Mouse (Mus musculus): ENCODE results near the gene Tmem211. TPM values are rescaled to one million over a fixed set of nuclear protein-coding genes. Genes with fewer than 3 reads are reported as not detected.

Tmem211 gene
- polyA plus RNA-seq, 1 experiment: 0.76 TPM

DNA sequence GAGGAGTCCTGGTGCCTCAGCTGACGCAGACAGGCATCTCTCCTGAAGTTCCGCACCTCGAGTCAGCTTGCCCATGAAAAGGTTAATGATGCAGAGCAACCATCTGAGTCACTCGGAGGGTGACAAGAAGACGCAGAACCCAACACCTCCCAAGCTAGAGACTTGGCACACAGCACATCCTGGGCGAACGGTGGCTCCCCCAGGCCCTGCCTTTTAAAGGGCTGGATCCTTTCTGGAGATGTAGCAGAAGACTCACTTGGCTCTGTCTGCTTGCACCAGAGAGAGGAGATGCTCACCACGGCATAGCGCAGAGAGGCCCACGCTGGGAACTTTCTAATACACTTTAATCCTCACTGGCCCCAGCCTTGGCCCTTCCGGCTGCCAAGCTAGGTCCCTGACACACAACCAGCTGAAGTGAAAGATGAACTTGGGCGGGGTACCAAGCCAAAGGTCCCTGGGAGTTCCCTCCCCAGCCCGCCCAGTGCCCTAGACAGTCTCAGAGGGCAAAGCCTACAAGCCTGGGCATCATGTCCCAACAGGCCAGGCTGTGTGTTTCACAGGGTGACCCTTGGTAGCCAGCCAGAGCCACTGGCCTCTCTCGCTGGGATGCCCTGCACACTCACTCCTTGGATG, 10.3 kb upstream of the Tmem211 start:
- peaks cover 2% of the 10 kb centered on the region for H3K4me1 ChIP-seq (ENCODE audit: control insufficient read depth, insufficient read depth, low read length)
- H3K4me3 ChIP-seq (ENCODE audit: low read depth, low read length): no peak overlapping the region
- no peak overlapping the region for H3K9ac ChIP-seq (ENCODE audit: low read depth, poor library complexity, severe bottlenecking)
- no peak for TF ChIP-seq CTCF (IDR thresholded peaks at IDR 0.05; ENCODE audit: low read depth, low read length)
- no peak for TF ChIP-seq EP300 (IDR thresholded peaks at IDR 0.05; ENCODE audit: insufficient read depth, low read depth, low read length)
- no peaks in the 10 kb centered on the region for H3K27me3 ChIP-seq (ENCODE audit: control insufficient read depth, insufficient read depth, low read length, poor library complexity, severe bottlenecking)
- H3K36me3 ChIP-seq (ENCODE audit: control insufficient read depth, insufficient read depth, low read length, poor library complexity, severe bottlenecking): no peaks in the 10 kb centered on the region
- no peaks in the 10 kb centered on the region for H3K9me3 ChIP-seq (replicated peaks; ENCODE audit: control insufficient read depth, insufficient read depth, low read length, poor library complexity, severe bottlenecking)
- no peak overlapping the region for H3K27ac ChIP-seq (ENCODE audit: insufficient read depth, low read length)

DNA sequence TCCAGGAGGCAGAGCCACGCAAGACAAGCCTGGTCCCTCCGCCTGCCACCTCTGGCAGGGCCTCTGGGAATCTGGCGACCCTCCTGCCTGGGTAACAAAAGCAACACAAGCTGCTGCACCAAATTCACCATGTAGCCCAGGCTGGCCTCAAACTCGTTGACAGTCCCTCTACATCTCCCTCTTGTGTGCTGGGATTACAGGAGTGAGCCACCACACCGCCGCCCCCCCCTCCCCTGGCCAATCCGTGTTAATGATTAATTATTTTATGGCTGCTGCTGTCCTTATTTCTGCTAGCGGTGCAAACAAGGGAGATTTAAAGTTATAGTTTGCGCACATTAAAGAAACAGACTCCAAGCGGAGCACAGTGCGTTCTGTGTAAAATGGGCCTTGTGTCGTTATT, 9.6 kb upstream of the Tmem211 start:
- H3K36me3 ChIP-seq (ENCODE audit: control insufficient read depth, insufficient read depth, low read length, poor library complexity, severe bottlenecking): no peaks in the 10 kb centered on the region
- peaks cover 2% of the 10 kb centered on the region for H3K4me1 ChIP-seq (ENCODE audit: control insufficient read depth, insufficient read depth, low read length)
- H3K4me3 ChIP-seq (ENCODE audit: low read depth, low read length): no peak overlapping the region
- H3K9ac ChIP-seq (ENCODE audit: low read depth, poor library complexity, severe bottlenecking): no peak overlapping the region
- no peak for TF ChIP-seq CTCF (IDR thresholded peaks at IDR 0.05; ENCODE audit: low read depth, low read length)
- TF ChIP-seq POLR2A (IDR thresholded peaks at IDR 0.05; ENCODE audit: insufficient read depth, low read length): no peak
- no peak for TF ChIP-seq EP300 (IDR thresholded peaks at IDR 0.05; ENCODE audit: insufficient read depth, low read depth, low read length)
- H3K27me3 ChIP-seq (ENCODE audit: control insufficient read depth, insufficient read depth, low read length, poor library complexity, severe bottlenecking): no peaks in the 10 kb centered on the region
- H3K9me3 ChIP-seq (replicated peaks; ENCODE audit: control insufficient read depth, insufficient read depth, low read length, poor library complexity, severe bottlenecking): no peaks in the 10 kb centered on the region
- no peak overlapping the region for H3K27ac ChIP-seq (ENCODE audit: insufficient read depth, low read length)

DNA sequence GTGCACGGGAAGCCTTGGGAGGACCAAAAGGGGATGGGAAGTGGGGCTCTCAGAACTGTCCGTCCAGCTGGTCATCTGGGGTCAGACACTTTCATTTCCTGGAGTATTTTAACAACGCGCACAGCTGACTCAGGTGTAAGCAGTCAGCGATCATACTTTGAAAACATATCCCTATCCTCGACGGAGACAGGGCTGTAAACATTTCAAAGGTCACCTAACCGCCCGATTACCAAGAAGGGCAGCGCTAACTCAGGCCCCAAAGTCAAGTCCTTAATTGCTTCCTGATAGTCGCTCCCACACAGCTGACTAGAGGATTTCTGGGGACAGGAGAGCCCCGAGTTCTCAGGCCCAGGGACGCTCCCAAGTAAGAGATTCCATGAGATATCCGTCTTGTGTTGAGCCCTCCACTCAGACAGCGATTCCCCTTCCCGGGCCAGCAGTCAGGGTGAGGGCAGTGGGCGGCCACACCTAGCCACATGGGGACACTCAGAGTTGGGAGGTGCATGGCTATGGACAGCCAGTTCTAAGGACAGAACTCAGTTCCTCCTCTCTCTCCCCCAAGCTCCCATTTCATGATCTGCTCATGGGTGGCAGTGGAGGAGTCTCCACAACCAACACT, 8.0 kb upstream of the Tmem211 start:
- no peak for TF ChIP-seq EP300 (IDR thresholded peaks at IDR 0.05; ENCODE audit: insufficient read depth, low read depth, low read length)
- TF ChIP-seq CTCF (IDR thresholded peaks at IDR 0.05; ENCODE audit: low read depth, low read length): no peak
- no peak for TF ChIP-seq POLR2A (IDR thresholded peaks at IDR 0.05; ENCODE audit: insufficient read depth, low read length)
- Histone ChIP-seq H3K9me3 (replicated peaks; ENCODE audit: control insufficient read depth, insufficient read depth, low read length, poor library complexity, severe bottlenecking) (no peaks in the 10 kb centered on the region), H3K4me1 (ENCODE audit: control insufficient read depth, insufficient read depth, low read length) (peaks cover 2% of the 10 kb centered on the region), H3K36me3 (ENCODE audit: control insufficient read depth, insufficient read depth, low read length, poor library complexity, severe bottlenecking) (no peaks in the 10 kb centered on the region), H3K27ac (ENCODE audit: insufficient read depth, low read length) (no peak overlapping the region), H3K4me3 (ENCODE audit: low read depth, low read length) (no peak overlapping the region), H3K9ac (ENCODE audit: low read depth, poor library complexity, severe bottlenecking) (no peak overlapping the region), H3K27me3 (ENCODE audit: control insufficient read depth, insufficient read depth, low read length, poor library complexity, severe bottlenecking) (no peaks in the 10 kb centered on the region)

DNA sequence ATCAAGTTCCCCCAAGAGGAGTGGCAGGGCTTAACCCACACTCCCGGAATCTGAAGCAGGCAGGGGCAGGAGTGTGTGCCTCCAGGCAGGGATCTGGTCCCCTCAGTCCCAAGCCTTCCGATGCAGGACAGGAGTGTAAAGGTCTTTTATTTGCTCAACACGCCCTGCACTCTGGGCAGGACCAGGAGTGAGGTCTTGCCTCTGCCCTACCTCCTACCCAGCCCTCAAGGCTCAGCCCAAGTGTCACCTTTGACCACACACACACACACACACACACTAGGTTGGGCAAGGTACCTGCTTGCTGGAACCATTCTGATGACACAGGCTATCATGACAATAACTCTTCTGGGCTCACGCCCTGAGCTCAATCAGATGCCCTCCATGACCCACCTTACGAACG, 7.3 kb upstream of the Tmem211 start:
- Histone ChIP-seq H3K36me3 (ENCODE audit: control insufficient read depth, insufficient read depth, low read length, poor library complexity, severe bottlenecking) (no peaks in the 10 kb centered on the region), H3K4me3 (ENCODE audit: low read depth, low read length) (no peak overlapping the region), H3K9ac (ENCODE audit: low read depth, poor library complexity, severe bottlenecking) (no peak overlapping the region), H3K4me1 (ENCODE audit: control insufficient read depth, insufficient read depth, low read length) (peaks cover 2% of the 10 kb centered on the region), H3K27ac (ENCODE audit: insufficient read depth, low read length) (no peak overlapping the region), H3K27me3 (ENCODE audit: control insufficient read depth, insufficient read depth, low read length, poor library complexity, severe bottlenecking) (no peaks in the 10 kb centered on the region), H3K9me3 (replicated peaks; ENCODE audit: control insufficient read depth, insufficient read depth, low read length, poor library complexity, severe bottlenecking) (no peaks in the 10 kb centered on the region)
- no peak for TF ChIP-seq EP300 (IDR thresholded peaks at IDR 0.05; ENCODE audit: insufficient read depth, low read depth, low read length)
- no peak for TF ChIP-seq POLR2A (IDR thresholded peaks at IDR 0.05; ENCODE audit: insufficient read depth, low read length)
- TF ChIP-seq CTCF (IDR thresholded peaks at IDR 0.05; ENCODE audit: low read depth, low read length): no peak

DNA sequence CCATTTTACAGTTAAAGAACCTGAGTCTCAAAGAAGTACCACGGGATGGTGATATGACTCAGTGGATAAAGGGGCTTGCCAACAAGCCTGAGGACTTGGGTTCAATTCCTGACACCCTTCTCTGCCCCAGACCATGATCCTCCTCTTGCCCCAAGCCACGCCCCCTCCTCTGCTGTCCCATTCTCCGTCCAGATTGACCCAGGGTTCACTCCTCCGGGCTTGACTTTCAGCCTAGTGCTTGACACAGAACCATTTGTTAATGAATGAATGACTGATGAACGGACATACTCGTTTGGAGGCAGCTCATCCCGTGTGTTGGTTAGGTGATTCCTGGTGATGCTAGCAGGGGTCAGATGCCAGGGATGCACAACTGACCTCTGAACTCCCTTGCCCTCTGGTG, 6.8 kb upstream of the Tmem211 start:
- H3K9ac ChIP-seq (ENCODE audit: low read depth, poor library complexity, severe bottlenecking): 0 out of 2 replicates have a peak overlapping the region, but pooled peaks have one; percentile 83
- H3K27ac ChIP-seq (ENCODE audit: insufficient read depth, low read length): no peak overlapping the region
- TF ChIP-seq EP300 (IDR thresholded peaks at IDR 0.05; ENCODE audit: insufficient read depth, low read depth, low read length) (no peak), POLR2A (IDR thresholded peaks at IDR 0.05; ENCODE audit: insufficient read depth, low read length) (no peak), CTCF (IDR thresholded peaks at IDR 0.05; ENCODE audit: low read depth, low read length) (no peak)
- no peaks in the 10 kb centered on the region for H3K27me3 ChIP-seq (ENCODE audit: control insufficient read depth, insufficient read depth, low read length, poor library complexity, severe bottlenecking)
- H3K9me3 ChIP-seq (replicated peaks; ENCODE audit: control insufficient read depth, insufficient read depth, low read length, poor library complexity, severe bottlenecking): no peaks in the 10 kb centered on the region
- H3K4me3 ChIP-seq (ENCODE audit: low read depth, low read length): no peak overlapping the region
- H3K4me1 ChIP-seq (ENCODE audit: control insufficient read depth, insufficient read depth, low read length): peaks cover 2% of the 10 kb centered on the region
- no peaks in the 10 kb centered on the region for H3K36me3 ChIP-seq (ENCODE audit: control insufficient read depth, insufficient read depth, low read length, poor library complexity, severe bottlenecking)

DNA sequence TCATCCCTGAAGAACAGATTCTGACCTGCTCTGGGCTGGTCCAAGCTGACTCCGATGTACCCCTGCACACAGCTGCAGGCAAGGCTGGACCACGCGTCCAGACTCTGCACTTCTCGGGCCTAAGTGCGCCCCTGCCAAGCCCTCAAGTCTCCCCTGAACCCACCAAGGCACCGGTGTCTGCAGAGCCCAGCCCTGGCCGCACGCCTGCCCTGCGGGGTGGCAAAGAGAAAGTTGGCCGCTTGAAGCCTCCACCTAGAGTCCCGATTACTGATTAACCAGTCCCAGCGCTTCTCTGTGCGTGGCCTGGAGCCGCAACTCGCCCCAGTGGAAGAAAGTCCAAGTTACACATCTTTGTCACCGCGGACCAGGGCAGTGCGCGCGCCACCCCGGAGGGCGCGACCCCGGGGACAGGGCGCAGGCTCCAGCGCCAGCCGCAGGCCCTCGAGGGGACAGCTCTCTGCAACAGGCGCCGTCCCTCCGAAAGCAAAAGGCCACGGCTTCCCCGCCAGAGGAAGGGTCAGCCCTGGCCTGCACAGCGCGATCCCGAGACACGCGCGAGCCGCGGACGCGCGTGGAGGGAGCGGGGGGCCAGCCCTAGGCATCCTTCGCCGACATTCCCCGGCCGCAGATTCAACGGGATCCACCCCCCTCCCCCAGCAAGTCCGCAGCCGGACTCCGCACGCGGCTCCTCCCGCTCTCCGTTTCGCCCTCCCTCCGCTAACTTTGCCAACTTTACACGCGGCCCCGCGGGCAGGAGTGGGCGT, 6.1 kb upstream of the Tmem211 start:
- Histone ChIP-seq H3K36me3 (ENCODE audit: control insufficient read depth, insufficient read depth, low read length, poor library complexity, severe bottlenecking) (no peaks in the 10 kb centered on the region), H3K9me3 (replicated peaks; ENCODE audit: control insufficient read depth, insufficient read depth, low read length, poor library complexity, severe bottlenecking) (no peaks in the 10 kb centered on the region), H3K27me3 (ENCODE audit: control insufficient read depth, insufficient read depth, low read length, poor library complexity, severe bottlenecking) (no peaks in the 10 kb centered on the region), H3K9ac (ENCODE audit: low read depth, poor library complexity, severe bottlenecking) (peak overlapping the region; percentile 83), H3K4me1 (ENCODE audit: control insufficient read depth, insufficient read depth, low read length) (peaks cover 2% of the 10 kb centered on the region), H3K27ac (ENCODE audit: insufficient read depth, low read length) (no peak overlapping the region), H3K4me3 (ENCODE audit: low read depth, low read length) (peak overlapping the region; percentile 87)
- TF ChIP-seq EP300 (IDR thresholded peaks at IDR 0.05; ENCODE audit: insufficient read depth, low read depth, low read length) (no peak), POLR2A (IDR thresholded peaks at IDR 0.05; ENCODE audit: insufficient read depth, low read length) (no peak), CTCF (IDR thresholded peaks at IDR 0.05; ENCODE audit: low read depth, low read length) (no peak)

Measured in ES-Bruce4 (cell line).